Mouse (Mus musculus): ENCODE data around the gene Peak1. TPM values are rescaled to one million over a fixed set of nuclear protein-coding genes. Genes with fewer than 3 reads are reported as not detected.

Peak1 gene
- polyA plus RNA-seq, 1 experiment from 2014 or later, result 4.5 TPM

- no peak overlapping the region for H3K27ac ChIP-seq
- no peak overlapping the region for H3K9ac ChIP-seq
- no peak overlapping the region for H3K4me2 ChIP-seq
- no peaks in the 10 kb centered on the region for H3K9me3 ChIP-seq
- peaks cover 42% of the 10 kb centered on the region for H3K27me3 ChIP-seq
- no peak overlapping the region for H3K4me3 ChIP-seq (replicated peaks)
- H3K36me3 ChIP-seq (replicated peaks), result no peaks in the 10 kb centered on the region
- peaks cover 14% of the 10 kb centered on the region for H3K4me1 ChIP-seq
- 85% methylated on average over 4 of the region's 4 CpGs for WGBS
- no peak for ATAC-seq (ENCODE audit: low FRiP score)
Observed at GRCm38 (mm10) chr9:56196921-56197320, 220.9 kb downstream of the Peak1 start.

GRCm38 (mm10) chr9:56195193-56195592, 222.7 kb downstream of the Peak1 start:
- no peaks in the 10 kb centered on the region for H3K9me3 ChIP-seq
- H3K27ac ChIP-seq, result no peak overlapping the region
- ATAC-seq (ENCODE audit: low FRiP score), result no peak
- no peak overlapping the region for H3K4me2 ChIP-seq
- no peak overlapping the region for H3K4me3 ChIP-seq (replicated peaks)
- WGBS, result 38% methylated on average over 3 of the region's 3 CpGs
- no peaks in the 10 kb centered on the region for H3K36me3 ChIP-seq (replicated peaks)
- H3K9ac ChIP-seq, result no peak overlapping the region
- peaks cover 42% of the 10 kb centered on the region for H3K27me3 ChIP-seq
- peaks cover 17% of the 10 kb centered on the region for H3K4me1 ChIP-seq

- H3K36me3 ChIP-seq (replicated peaks), result no peaks in the 10 kb centered on the region
- H3K27me3 ChIP-seq, result peaks cover 23% of the 10 kb centered on the region
- H3K9me3 ChIP-seq, result no peaks in the 10 kb centered on the region
- no peak for ATAC-seq (ENCODE audit: low FRiP score)
- H3K4me2 ChIP-seq, result no peak overlapping the region
- no peak overlapping the region for H3K9ac ChIP-seq
- H3K4me3 ChIP-seq (replicated peaks), result no peak overlapping the region
- H3K27ac ChIP-seq, result no peak overlapping the region
- peaks cover 17% of the 10 kb centered on the region for H3K4me1 ChIP-seq
- WGBS, result 68% methylated on average over 11 of the region's 11 CpGs
Observed at GRCm38 (mm10) chr9:56191498-56192455, 226.1 kb downstream of the Peak1 start.

- H3K27ac ChIP-seq, result 0 out of 2 replicates have a peak overlapping the region, but pooled peaks have one; percentile 20
- no peaks in the 10 kb centered on the region for H3K36me3 ChIP-seq (replicated peaks)
- H3K4me1 ChIP-seq, result peaks cover 12% of the 10 kb centered on the region
- no peak for ATAC-seq (ENCODE audit: low FRiP score)
- H3K4me3 ChIP-seq (replicated peaks), result no peak overlapping the region
- no peak overlapping the region for H3K9ac ChIP-seq
- WGBS, result 24% methylated on average over 8 of the region's 8 CpGs
- H3K4me2 ChIP-seq, result peak overlapping the region; percentile 16; the same call in 1 of the 2 replicates
- H3K9me3 ChIP-seq, result no peaks in the 10 kb centered on the region
- 0 out of 2 replicates have a peak, but pooled peaks cover 4% of the 10 kb centered on the region for H3K27me3 ChIP-seq
Observed at GRCm38 (mm10) chr9:56180118-56180781, 237.6 kb downstream of the Peak1 start.

GRCm38 (mm10) chr9:56179416-56180117, 238.3 kb downstream of the Peak1 start:
- H3K4me3 ChIP-seq (replicated peaks), result no peak overlapping the region
- no peak overlapping the region for H3K9ac ChIP-seq
- no peak; the same call in 1 of the 2 replicates for ATAC-seq (ENCODE audit: low FRiP score)
- no peaks in the 10 kb centered on the region for H3K9me3 ChIP-seq
- no peaks in the 10 kb centered on the region for H3K36me3 ChIP-seq (replicated peaks)
- WGBS, result 76% methylated on average over 6 of the region's 6 CpGs
- H3K27ac ChIP-seq, result no peak overlapping the region
- peaks cover 12% of the 10 kb centered on the region for H3K4me1 ChIP-seq
- H3K4me2 ChIP-seq, result 0 out of 2 replicates have a peak overlapping the region, but pooled peaks have one; percentile 16
- 0 out of 2 replicates have a peak, but pooled peaks cover 4% of the 10 kb centered on the region for H3K27me3 ChIP-seq

- Histone ChIP-seq H3K4me2 (no peak overlapping the region), H3K36me3 (replicated peaks) (no peaks in the 10 kb centered on the region), H3K4me1 (peaks cover 12% of the 10 kb centered on the region), H3K4me3 (replicated peaks) (no peak overlapping the region), H3K9me3 (no peaks in the 10 kb centered on the region), H3K27me3 (0 out of 2 replicates have a peak, but pooled peaks cover 4% of the 10 kb centered on the region), H3K27ac (no peak overlapping the region), H3K9ac (no peak overlapping the region)
- ATAC-seq (ENCODE audit: low FRiP score), result no peak
- WGBS, result 87% methylated on average over 4 of the region's 4 CpGs
Observed at GRCm38 (mm10) chr9:56177354-56177753, 240.5 kb downstream of the Peak1 start.

- ATAC-seq (ENCODE audit: low FRiP score), result no peak
- Histone ChIP-seq H3K4me3 (replicated peaks) (no peak overlapping the region), H3K27ac (no peak overlapping the region), H3K4me2 (no peak overlapping the region), H3K36me3 (replicated peaks) (no peaks in the 10 kb centered on the region), H3K4me1 (peaks cover 6% of the 10 kb centered on the region), H3K27me3 (0 out of 2 replicates have a peak, but pooled peaks cover 4% of the 10 kb centered on the region), H3K9me3 (no peaks in the 10 kb centered on the region), H3K9ac (no peak overlapping the region)
- 84% methylated on average over 3 of the region's 3 CpGs for WGBS
Observed at GRCm38 (mm10) chr9:56175316-56175715, 242.6 kb downstream of the Peak1 start.

GRCm38 (mm10) chr9:56167690-56168089, 250.2 kb downstream of the Peak1 start:
- Histone ChIP-seq H3K9ac (no peak overlapping the region), H3K4me1 (peaks cover 18% of the 10 kb centered on the region), H3K9me3 (no peaks in the 10 kb centered on the region), H3K27me3 (peaks cover 7% of the 10 kb centered on the region; the same call in 1 of the 2 replicates), H3K27ac (no peak overlapping the region), H3K4me3 (replicated peaks) (no peak overlapping the region), H3K4me2 (peak overlapping the region; percentile 33), H3K36me3 (replicated peaks) (no peaks in the 10 kb centered on the region)
- 5% methylated on average over 6 of the region's 6 CpGs for WGBS
- no peak; the same call in 1 of the 2 replicates for ATAC-seq (ENCODE audit: low FRiP score)

- 64% methylated on average over 5 of the region's 5 CpGs for WGBS
- H3K27ac ChIP-seq, result no peak overlapping the region
Observed at GRCm38 (mm10) chr9:56166161-56166560, 251.7 kb downstream of the Peak1 start.

GRCm38 (mm10) chr9:56165377-56165776, 252.5 kb downstream of the Peak1 start, which contains the start of gene Tspan3:
Tspan3 (minus strand) TSS chr9:56165477.
- no peaks in the 10 kb centered on the region for H3K9me3 ChIP-seq
- no peak within 1 kb of the TSS for H3K9ac ChIP-seq
- no peaks in the 10 kb centered on the region for H3K36me3 ChIP-seq (replicated peaks)
- no peak for ATAC-seq (ENCODE audit: low FRiP score)
- H3K4me1 ChIP-seq, result peaks cover 28% of the 10 kb centered on the region
- H3K27ac ChIP-seq, result no peak within 1 kb of the TSS
- peaks cover 7% of the 10 kb centered on the region; the same call in 1 of the 2 replicates for H3K27me3 ChIP-seq
- whole genome bisulfite sequencing, result 94% methylated on average over 6 of the region's 6 CpGs
- no peak within 1 kb of the TSS for H3K4me2 ChIP-seq
- H3K4me3 ChIP-seq (replicated peaks), result no peak within 1 kb of the TSS

More at GRCm38 (mm10) chr9:56166161-56166560, 251.7 kb downstream of the Peak1 start:
- peaks cover 26% of the 10 kb centered on the region for H3K4me1 ChIP-seq
- H3K4me3 ChIP-seq (replicated peaks), result no peak overlapping the region
- no peak for ATAC-seq (ENCODE audit: low FRiP score)
- no peaks in the 10 kb centered on the region for H3K36me3 ChIP-seq (replicated peaks)
- H3K9ac ChIP-seq, result no peak overlapping the region
- no peak overlapping the region for H3K4me2 ChIP-seq
- no peaks in the 10 kb centered on the region for H3K9me3 ChIP-seq
- H3K27me3 ChIP-seq, result peaks cover 7% of the 10 kb centered on the region; the same call in 1 of the 2 replicates

GRCm38 (mm10) chr9:56160341-56161141, 257.3 kb downstream of the Peak1 start:
- Histone ChIP-seq H3K4me3 (replicated peaks) (peak overlapping the region; percentile 97), H3K4me2 (peak overlapping the region; percentile 74), H3K27me3 (peaks cover 5% of the 10 kb centered on the region; the same call in 1 of the 2 replicates), H3K9ac (peak overlapping the region; percentile 96), H3K36me3 (replicated peaks) (no peaks in the 10 kb centered on the region), H3K4me1 (peaks cover 25% of the 10 kb centered on the region), H3K27ac (peak overlapping the region; percentile 96), H3K9me3 (no peaks in the 10 kb centered on the region)
- WGBS, result under 1% methylated on average over 82 of the region's 82 CpGs
- peak; percentile 98 for ATAC-seq (ENCODE audit: low FRiP score)

Data from forebrain, embryonic 12.5 days (tissue).